Mouse (Mus musculus) gastrocnemius, postnatal 36 days (tissue): Measurements from ENCODE around the gene Il1rl2. TPM values are rescaled to one million over a fixed set of nuclear protein-coding genes. Genes with fewer than 3 reads are reported as not detected.
A peak's percentile ranks its signal among the peaks of the same experiment; 100 is the strongest.

Experiments
- DNase-seq, 2 experiments: peaks; one replicate each; pipeline ENCODE4 v3.0.0; 2022
- intact Hi-C: fragments of 180-260 bp; cut with DNase I; formaldehyde crosslinking; loops from one replicate; pipeline ENCODE4 v1.15.1; 2025
- total RNA-seq, 2 experiments: library from RNA; stranded (reverse); gene quantifications; 2 replicates each; pipeline ENCODE4 v1.2.3; 2021

The Il1rl2 gene
- total RNA-seq, 2 experiments from 2014 or later, result 1.3 to 2.0 TPM

DNA sequence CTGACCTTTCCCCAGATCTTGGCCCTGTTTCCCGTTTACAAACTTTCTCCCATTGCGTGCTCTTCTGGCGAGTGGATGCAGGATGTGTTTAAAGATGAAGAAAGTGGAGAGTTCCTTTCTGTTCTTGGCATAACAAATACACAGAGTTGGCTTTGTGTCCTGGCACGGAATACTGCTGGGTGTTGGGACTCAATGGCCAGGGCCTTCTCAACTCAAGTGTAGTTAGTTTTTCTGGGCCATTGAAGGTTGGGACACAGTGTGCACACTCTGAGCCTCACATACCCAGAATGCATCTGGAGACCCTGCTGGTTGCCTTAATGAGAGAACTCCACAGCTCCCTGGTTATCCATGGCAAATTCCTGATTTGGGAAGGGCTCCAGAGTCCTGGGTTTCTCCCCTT, 50.7 kb downstream of the Il1rl2 start:
- intact Hi-C loops, result no loop called here
- DNase-seq, result peak in 1 of 2 experiments; percentile 70

DNA sequence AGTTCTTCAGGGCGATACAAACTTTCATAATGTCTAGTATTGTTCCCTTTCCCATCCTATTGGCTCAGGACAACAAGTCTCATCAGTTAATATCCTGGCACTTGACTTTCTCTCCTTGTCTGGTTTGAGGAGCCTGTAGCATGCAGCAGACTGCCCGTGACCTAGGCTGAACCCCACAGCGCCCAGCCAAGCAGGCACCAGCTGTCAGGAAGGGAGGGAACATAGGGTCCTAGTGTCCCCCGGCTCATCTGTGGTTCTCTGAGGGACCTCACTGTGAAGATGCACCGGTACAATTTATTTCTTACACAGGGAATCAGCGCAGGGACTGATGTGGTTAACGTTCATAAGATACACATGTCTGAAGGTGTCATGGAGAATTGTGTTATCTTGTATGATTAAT, 52.3 kb downstream of the Il1rl2 start:
- no peak for DNase-seq
- intact Hi-C loops, result no loop called here

- intact Hi-C loops, result loop anchor here (1.0 kb wide), 1 partner anchor 262 kb away; no protein-coding TSS in a partner anchor
- peak; percentile 51 to 59 for DNase-seq
These were observed 54.4 kb downstream of the Il1rl2 start for GRCm38 (mm10) chr1:40378794-40379193.

- peak in 1 of 2 experiments; percentile 50 for DNase-seq
- intact Hi-C loops, result loop anchor here (5.0 kb wide), 2 partner anchors 162 to 378 kb away; no protein-coding TSS in a partner anchor
These were observed 55.7 kb downstream of the Il1rl2 start for GRCm38 (mm10) chr1:40380111-40380510.

- intact Hi-C loops, result loop anchor here (5.0 kb wide), 2 partner anchors 161 to 379 kb away; no protein-coding TSS in a partner anchor
- DNase-seq, result no peak
These were observed 56.6 kb downstream of the Il1rl2 start for GRCm38 (mm10) chr1:40380990-40381389.

GRCm38 (mm10) chr1:40382841-40383240, 58.4 kb downstream of the Il1rl2 start:
- intact Hi-C loops, result loop anchor here (5.0 kb wide), 2 partner anchors 159 to 381 kb away; no protein-coding TSS in a partner anchor
- DNase-seq, result no peak

- no peak for DNase-seq
- intact Hi-C loops, result loop anchor here (5.0 kb wide), 2 partner anchors 157 to 383 kb away; no protein-coding TSS in a partner anchor
These were observed 60.6 kb downstream of the Il1rl2 start for GRCm38 (mm10) chr1:40384931-40385545.

- intact Hi-C loops, result no loop called here
- DNase-seq, result no peak
These were observed 67.0 kb downstream of the Il1rl2 start for GRCm38 (mm10) chr1:40391374-40391773.

GRCm38 (mm10) chr1:40392535-40392934, 68.1 kb downstream of the Il1rl2 start:
- intact Hi-C loops, result no loop called here

GRCm38 (mm10) chr1:40393214-40393613, 68.8 kb downstream of the Il1rl2 start:
- intact Hi-C loops, result no loop called here
- no peak for DNase-seq

More at GRCm38 (mm10) chr1:40392535-40392934, 68.1 kb downstream of the Il1rl2 start:
- DNase-seq, result no peak

DNA sequence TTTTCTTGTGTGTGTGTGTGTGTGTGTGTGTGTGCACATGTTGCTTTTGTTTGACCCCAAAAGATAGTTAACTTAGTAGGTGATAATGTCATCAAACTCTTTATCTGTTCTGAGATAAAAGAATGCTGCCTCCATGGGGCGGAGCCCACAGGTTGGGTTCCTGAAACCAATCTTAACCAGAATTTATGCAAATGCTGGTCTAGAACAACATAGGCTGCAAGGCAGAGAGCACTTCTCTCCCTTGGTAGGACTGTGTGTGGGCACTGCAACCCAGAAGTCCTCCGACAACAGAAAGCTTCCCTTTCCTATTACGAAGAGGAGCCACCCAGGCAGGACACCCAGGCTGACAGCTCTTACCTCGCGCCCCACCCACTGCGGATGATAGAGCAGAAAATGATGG, 75.2 kb downstream of the Il1rl2 start:
- no peak for DNase-seq
- intact Hi-C loops, result no loop called here

- intact Hi-C loops, result no loop called here
- DNase-seq, result no peak
These were observed 80.3 kb downstream of the Il1rl2 start for GRCm38 (mm10) chr1:40404682-40405081.

- intact Hi-C loops, result no loop called here
- no peak for DNase-seq
These were observed 85.5 kb downstream of the Il1rl2 start for GRCm38 (mm10) chr1:40409882-40410281.

- no peak for DNase-seq
These were observed 88.6 kb downstream of the Il1rl2 start for GRCm38 (mm10) chr1:40413039-40413438.

DNA sequence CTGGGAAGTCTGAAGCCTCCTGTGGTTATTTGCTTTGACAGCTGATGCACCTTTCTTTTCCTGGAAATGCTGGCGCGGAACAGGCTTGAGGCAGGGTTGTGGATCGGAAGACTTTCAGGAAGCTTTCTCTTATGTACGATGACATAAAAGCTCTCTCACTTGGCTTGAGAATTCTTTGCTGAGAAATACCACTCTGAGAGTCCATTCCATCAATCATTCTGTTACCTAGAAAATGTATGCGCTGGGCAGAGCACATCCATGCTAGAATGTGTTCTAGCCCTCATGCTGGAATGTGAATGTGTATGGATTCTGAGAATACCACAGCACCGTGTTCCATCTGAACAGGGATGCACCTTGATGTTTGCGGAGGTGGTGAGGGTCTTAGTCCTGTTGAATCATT, 89.9 kb downstream of the Il1rl2 start:
- no peak for DNase-seq
- intact Hi-C loops, result no loop called here

More at GRCm38 (mm10) chr1:40413039-40413438, 88.6 kb downstream of the Il1rl2 start:
- intact Hi-C loops, result no loop called here

GRCm38 (mm10) chr1:40414863-40415656, 90.7 kb downstream of the Il1rl2 start:
- DNase-seq, result no peak
- intact Hi-C loops, result no loop called here

DNA sequence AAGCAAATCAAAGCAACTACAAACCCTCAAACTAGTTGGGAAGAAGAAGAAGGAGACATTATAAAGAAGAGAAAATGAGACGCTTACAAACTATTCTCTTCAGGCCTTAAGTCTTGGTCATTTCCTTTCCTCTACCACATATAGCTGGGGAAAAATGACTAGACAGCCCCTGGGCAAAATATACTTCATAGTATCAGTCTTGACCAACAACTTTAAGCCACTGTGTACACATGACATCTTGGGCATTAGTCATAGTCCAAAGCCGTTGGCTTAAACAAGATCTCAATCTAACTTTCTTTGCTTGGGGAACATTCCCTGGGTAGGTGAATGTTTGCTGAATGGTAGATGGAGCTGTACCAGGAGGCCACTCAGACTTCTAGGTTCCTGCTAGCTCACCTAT, 92.6 kb downstream of the Il1rl2 start:
- intact Hi-C loops, result no loop called here
- DNase-seq, result no peak
